Mouse (Mus musculus): ENCODE data around the gene Ces3a. TPM values are rescaled to one million over a fixed set of nuclear protein-coding genes. Genes with fewer than 3 reads are reported as not detected.

The Ces3a gene
- total and polyA plus RNA-seq, 3 experiments: not detected

Other genes with a start within 250 kb of the Ces3a start
- gene Ces2b, start 217.0 kb upstream of the Ces3a start, total RNA-seq (2012; rRNA removed): not detected in 2 replicates
- not detected for gene Ces2b, start 217.0 kb upstream of the Ces3a start, polyA plus RNA-seq (2012; ENCODE audit: insufficient read depth in 1 of 2, insufficient read length in 2 of 2, low read depth in 1 of 2, low replicate concordance in 2 of 2, missing spikeins in 1 of 2)
- gene Ces2c, start 201.5 kb upstream of the Ces3a start, total RNA-seq (2012; rRNA removed): not detected in 2 replicates
- not detected for gene Ces2c, start 201.5 kb upstream of the Ces3a start, polyA plus RNA-seq (2012; ENCODE audit: insufficient read depth in 1 of 2, insufficient read length in 2 of 2, low read depth in 1 of 2, low replicate concordance in 2 of 2, missing spikeins in 1 of 2)
- not detected in 2 replicates for gene Ces2e, start 122.3 kb upstream of the Ces3a start, total RNA-seq (2012; rRNA removed)
- gene Ces2e, start 122.3 kb upstream of the Ces3a start, polyA plus RNA-seq (2012; ENCODE audit: insufficient read depth in 1 of 2, insufficient read length in 2 of 2, low read depth in 1 of 2, low replicate concordance in 2 of 2, missing spikeins in 1 of 2): not detected
- not detected in 2 replicates for gene Ces2f, start 101.2 kb upstream of the Ces3a start, total RNA-seq (2012; rRNA removed)
- gene Ces2f, start 101.2 kb upstream of the Ces3a start, polyA plus RNA-seq (2012; ENCODE audit: insufficient read depth in 1 of 2, insufficient read length in 2 of 2, low read depth in 1 of 2, low replicate concordance in 2 of 2, missing spikeins in 1 of 2): not detected
- gene Ces2g, start 86.9 kb upstream of the Ces3a start, total RNA-seq (2012; rRNA removed): 95.3 and 105 TPM in 2 replicates
- gene Ces2g, start 86.9 kb upstream of the Ces3a start, polyA plus RNA-seq (2012; ENCODE audit: insufficient read depth in 1 of 2, insufficient read length in 2 of 2, low read depth in 1 of 2, low replicate concordance in 2 of 2, missing spikeins in 1 of 2): 100 to 1,000 TPM in 1 of 2 experiments, not detected in 1; 195 TPM
- gene Ces2h, start 47.7 kb upstream of the Ces3a start, total RNA-seq (2012; rRNA removed): not detected in 2 replicates
- gene Ces2h, start 47.7 kb upstream of the Ces3a start, polyA plus RNA-seq (2012; ENCODE audit: insufficient read depth in 1 of 2, insufficient read length in 2 of 2, low read depth in 1 of 2, low replicate concordance in 2 of 2, missing spikeins in 1 of 2): not detected
- gene Ces3b, start 35.2 kb downstream of the Ces3a start, total RNA-seq (2012; rRNA removed): not detected in 2 replicates
- gene Ces3b, start 35.2 kb downstream of the Ces3a start, polyA plus RNA-seq (2012; ENCODE audit: insufficient read depth in 1 of 2, insufficient read length in 2 of 2, low read depth in 1 of 2, low replicate concordance in 2 of 2, missing spikeins in 1 of 2): not detected
- gene Ces4a, start 83.2 kb downstream of the Ces3a start, total RNA-seq (2012; rRNA removed): not detected in 2 replicates
- not detected for gene Ces4a, start 83.2 kb downstream of the Ces3a start, polyA plus RNA-seq (2012; ENCODE audit: insufficient read depth in 1 of 2, insufficient read length in 2 of 2, low read depth in 1 of 2, low replicate concordance in 2 of 2, missing spikeins in 1 of 2)
- 32.5 and 40.6 TPM in 2 replicates for gene Cbfb, start 122.1 kb downstream of the Ces3a start, total RNA-seq (2012; rRNA removed)
- gene Cbfb, start 122.1 kb downstream of the Ces3a start, polyA plus RNA-seq (2012; ENCODE audit: insufficient read depth in 1 of 2, insufficient read length in 2 of 2, low read depth in 1 of 2, low replicate concordance in 2 of 2, missing spikeins in 1 of 2): 10 to 100 TPM in 1 of 2 experiments, not detected in 1; 37.9 TPM
- gene D230025D16Rik, start 176.5 kb downstream of the Ces3a start, total RNA-seq (2012; rRNA removed): 16.0 and 18.3 TPM in 2 replicates
- 10 to 100 TPM in 1 of 2 experiments, not detected in 1; 22.4 TPM for gene D230025D16Rik, start 176.5 kb downstream of the Ces3a start, polyA plus RNA-seq (2012; ENCODE audit: insufficient read depth in 1 of 2, insufficient read length in 2 of 2, low read depth in 1 of 2, low replicate concordance in 2 of 2, missing spikeins in 1 of 2)
- gene B3gnt9, start 206.6 kb downstream of the Ces3a start, total RNA-seq (2012; rRNA removed): 2.7 and 2.8 TPM in 2 replicates
- 1 to 10 TPM in 1 of 2 experiments, not detected in 1; 4.7 TPM for gene B3gnt9, start 206.6 kb downstream of the Ces3a start, polyA plus RNA-seq (2012; ENCODE audit: insufficient read depth in 1 of 2, insufficient read length in 2 of 2, low read depth in 1 of 2, low replicate concordance in 2 of 2, missing spikeins in 1 of 2)
- 29.0 and 31.0 TPM in 2 replicates for gene Tradd, start 216.0 kb downstream of the Ces3a start, total RNA-seq (2012; rRNA removed)
- gene Tradd, start 216.0 kb downstream of the Ces3a start, polyA plus RNA-seq (2012; ENCODE audit: insufficient read depth in 1 of 2, insufficient read length in 2 of 2, low read depth in 1 of 2, low replicate concordance in 2 of 2, missing spikeins in 1 of 2): 10 to 100 TPM in 1 of 2 experiments, not detected in 1; 33.5 TPM
- 4.1 and 4.8 TPM in 2 replicates for gene Fbxl8, start 216.0 kb downstream of the Ces3a start, total RNA-seq (2012; rRNA removed)
- 1 to 10 TPM in 1 of 2 experiments, not detected in 1; 7.2 TPM for gene Fbxl8, start 216.0 kb downstream of the Ces3a start, polyA plus RNA-seq (2012; ENCODE audit: insufficient read depth in 1 of 2, insufficient read length in 2 of 2, low read depth in 1 of 2, low replicate concordance in 2 of 2, missing spikeins in 1 of 2)
- 1.4 and 1.7 TPM in 2 replicates for gene Hsf4, start 221.2 kb downstream of the Ces3a start, total RNA-seq (2012; rRNA removed)
- 1 to 10 TPM in 1 of 2 experiments, not detected in 1; 7.1 TPM for gene Hsf4, start 221.2 kb downstream of the Ces3a start, polyA plus RNA-seq (2012; ENCODE audit: insufficient read depth in 1 of 2, insufficient read length in 2 of 2, low read depth in 1 of 2, low replicate concordance in 2 of 2, missing spikeins in 1 of 2)
- gene Nol3, start 227.5 kb downstream of the Ces3a start, total RNA-seq (2012; rRNA removed): 0.69 and 0.89 TPM in 2 replicates
- under 1 TPM in 1 of 2 experiments, not detected in 1; 0.63 TPM for gene Nol3, start 227.5 kb downstream of the Ces3a start, polyA plus RNA-seq (2012; ENCODE audit: insufficient read depth in 1 of 2, insufficient read length in 2 of 2, low read depth in 1 of 2, low replicate concordance in 2 of 2, missing spikeins in 1 of 2)
- gene 4931428F04Rik, start 241.3 kb downstream of the Ces3a start, total RNA-seq (2012; rRNA removed): 5.6 and 8.2 TPM in 2 replicates
- gene 4931428F04Rik, start 241.3 kb downstream of the Ces3a start, polyA plus RNA-seq (2012; ENCODE audit: insufficient read depth in 1 of 2, insufficient read length in 2 of 2, low read depth in 1 of 2, low replicate concordance in 2 of 2, missing spikeins in 1 of 2): 10 to 100 TPM in 1 of 2 experiments, not detected in 1; 13.0 TPM
- gene Exoc3l, start 247.5 kb downstream of the Ces3a start, total RNA-seq (2012; rRNA removed): 0.56 and 0.69 TPM in 2 replicates
- 1 to 10 TPM in 1 of 2 experiments, not detected in 1; 2.0 TPM for gene Exoc3l, start 247.5 kb downstream of the Ces3a start, polyA plus RNA-seq (2012; ENCODE audit: insufficient read depth in 1 of 2, insufficient read length in 2 of 2, low read depth in 1 of 2, low replicate concordance in 2 of 2, missing spikeins in 1 of 2)
- 95.9 and 98.5 TPM in 2 replicates for gene E2f4, start 249.1 kb downstream of the Ces3a start, total RNA-seq (2012; rRNA removed)
- 100 to 1,000 TPM in 1 of 2 experiments, 10 to 100 TPM in 1; 97.9 to 313 TPM for gene E2f4, start 249.1 kb downstream of the Ces3a start, polyA plus RNA-seq (2012; ENCODE audit: insufficient read depth in 1 of 2, insufficient read length in 2 of 2, low read depth in 1 of 2, low replicate concordance in 2 of 2, missing spikeins in 1 of 2)